Mouse (Mus musculus) heart, adult 2 months (tissue): ENCODE measurements around the gene A730061H03Rik.

ENCODE experiments used
- CTCF ChIP-seq: fragments of 200-600 bp; IDR thresholded peaks from 2 replicates; pipeline ENCODE4 v1.8.1; 2022; ENCODE audit warnings: antibody characterized with exemption, mild to moderate bottlenecking, moderate library complexity
- EP300 ChIP-seq: fragments of 200-500 bp; IDR thresholded peaks from 2 replicates; pipeline ENCODE4 v1.6.1; 2011; ENCODE audit warnings: low read depth, low read length, control low read depth; ENCODE audit not compliant: insufficient read depth
- POLR2A ChIP-seq: fragments of 200-500 bp; IDR thresholded peaks from 2 replicates; pipeline ENCODE4 v1.6.1; 2011; ENCODE audit warnings: mild to moderate bottlenecking, low read depth, low read length, control low read depth; ENCODE audit not compliant: insufficient read depth

DNA sequence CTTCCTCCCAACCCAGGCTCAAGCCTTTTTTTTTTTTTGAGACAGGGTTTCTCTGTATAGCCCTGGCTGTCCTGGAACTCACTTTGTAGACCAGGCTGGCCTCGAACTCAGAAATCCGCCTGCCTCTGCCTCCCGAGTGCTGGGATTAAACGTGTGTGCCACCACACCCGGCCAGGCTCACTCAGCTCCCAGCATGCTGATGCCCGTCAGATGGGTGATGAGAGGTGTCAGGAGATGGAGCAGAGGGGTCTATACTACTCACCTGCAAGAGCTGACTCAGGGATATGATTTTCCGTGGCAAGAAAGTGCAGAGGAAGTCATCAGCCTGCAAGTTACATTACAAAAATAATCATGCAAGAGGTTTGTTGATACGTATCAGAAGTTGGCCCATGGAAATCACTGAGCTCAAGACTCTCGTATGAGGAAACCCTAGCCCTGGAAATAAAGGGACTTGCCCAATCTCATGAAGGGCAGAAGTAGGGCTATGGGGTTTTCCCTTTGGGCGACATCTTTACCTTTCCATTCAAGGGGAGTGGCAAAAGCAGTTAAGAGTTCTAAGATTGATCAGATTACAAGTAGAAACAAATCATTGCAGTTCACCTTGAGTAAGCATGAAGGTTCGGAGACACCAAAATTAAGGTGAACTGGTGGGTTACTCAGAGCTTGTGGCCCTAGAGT is 29.7 kb upstream of the A730061H03Rik start:
- TF ChIP-seq CTCF (no peak), POLR2A (no peak), EP300 (no peak)
